Mouse (Mus musculus) lung, postnatal 10 days (tissue): Measurements from ENCODE around the gene Pfas.
"Not testable (repeated sequence)": the region's sequence is repeated elsewhere in the genome, so short reads cannot be mapped to it uniquely, and the experiment has no call there.

Source experiments
- DNase-seq: peaks from one replicate; pipeline ENCODE4 v3.0.0; 2021

The Pfas gene

DNA sequence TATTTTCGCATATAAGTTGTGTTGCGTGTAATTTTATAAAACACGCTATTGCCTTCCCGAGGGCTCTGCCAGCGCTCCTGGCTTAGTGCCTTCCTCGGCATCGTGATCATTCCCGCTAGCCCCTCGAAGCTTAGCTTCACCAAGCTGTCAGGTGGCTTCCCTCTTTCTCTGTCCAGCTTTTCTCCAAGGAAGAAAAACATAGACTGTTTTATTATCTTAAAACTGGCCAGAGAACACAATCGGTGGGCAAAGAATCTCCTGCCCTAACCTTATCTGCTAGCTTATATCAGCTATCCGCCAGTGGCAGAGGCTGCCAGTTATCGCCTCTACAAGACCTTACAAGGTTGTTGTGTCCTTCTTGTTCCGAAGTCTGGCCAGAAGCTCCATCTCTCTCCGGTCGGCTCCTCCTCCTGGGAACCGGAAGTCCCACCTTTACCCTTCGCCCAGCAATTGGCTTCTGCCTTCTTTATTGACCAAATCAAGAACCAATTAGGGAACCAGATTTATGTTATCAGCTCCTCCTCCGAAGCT lies 3.9 kb upstream of the Pfas start:
- peak; percentile 95 for DNase-seq

DNA sequence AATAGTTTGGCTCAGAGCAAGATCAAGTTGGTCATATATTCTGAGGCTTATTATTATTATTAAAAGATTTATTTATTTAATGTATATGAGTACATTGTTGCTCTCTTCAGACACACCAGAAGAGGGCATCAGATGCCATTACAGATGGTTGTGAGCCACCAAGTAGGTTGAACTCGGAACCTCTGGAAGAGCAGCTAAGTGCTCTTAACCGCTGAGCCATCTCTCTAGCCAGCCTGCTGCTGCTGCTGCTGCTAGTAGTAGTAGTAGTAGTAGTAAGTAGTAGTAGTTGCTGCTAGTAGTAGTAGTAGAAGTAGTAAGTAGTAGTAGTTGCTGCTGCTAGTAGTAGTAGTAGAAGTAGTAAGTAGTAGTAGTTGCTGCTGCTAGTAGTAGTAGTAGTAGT lies 3.2 kb upstream of the Pfas start:
- DNase-seq = not testable (repeated sequence)

DNA sequence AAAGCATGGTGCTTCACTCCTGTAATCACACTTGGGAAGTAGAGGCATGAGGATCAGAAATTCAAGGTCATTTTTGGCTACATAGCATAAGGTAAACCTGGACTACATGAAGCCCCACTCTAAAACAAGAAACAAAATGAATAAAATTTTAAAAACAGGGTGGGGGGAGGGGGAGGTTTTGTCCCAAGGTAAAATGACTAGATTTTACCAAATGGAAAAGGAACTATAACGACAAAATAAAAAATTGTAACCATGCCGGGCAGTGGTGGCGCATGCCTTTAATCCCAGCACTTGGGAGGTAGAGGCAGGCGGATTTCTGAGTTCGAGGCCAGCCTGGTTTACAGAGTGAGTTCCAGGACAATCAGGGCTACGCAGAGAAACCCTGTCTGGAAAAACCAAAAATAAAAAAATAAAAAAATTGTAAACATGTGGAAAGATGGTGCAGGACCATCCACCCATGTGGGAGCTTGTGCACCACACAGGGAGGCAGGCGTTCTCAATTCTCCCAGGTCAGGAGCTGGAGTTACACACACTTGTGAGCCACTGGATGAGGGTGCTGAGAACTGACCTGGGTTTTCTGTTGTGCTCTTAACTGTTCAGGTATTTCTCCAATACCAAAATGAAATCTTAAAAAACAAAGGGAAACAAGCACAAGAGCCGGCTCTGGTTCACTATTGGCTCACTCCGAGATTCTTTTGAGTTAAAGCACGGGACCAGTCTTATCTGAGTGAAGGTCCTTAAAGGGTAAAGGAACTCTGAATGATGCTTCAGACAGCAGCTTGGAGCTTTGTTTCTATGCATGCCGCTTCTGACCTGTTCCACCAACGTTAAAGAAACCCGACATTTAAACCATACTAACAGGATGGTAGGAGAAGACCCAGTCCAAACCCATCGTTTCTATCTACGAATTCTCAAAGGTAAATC lies 2.4 kb upstream of the Pfas start:
- no peak for DNase-seq

DNA sequence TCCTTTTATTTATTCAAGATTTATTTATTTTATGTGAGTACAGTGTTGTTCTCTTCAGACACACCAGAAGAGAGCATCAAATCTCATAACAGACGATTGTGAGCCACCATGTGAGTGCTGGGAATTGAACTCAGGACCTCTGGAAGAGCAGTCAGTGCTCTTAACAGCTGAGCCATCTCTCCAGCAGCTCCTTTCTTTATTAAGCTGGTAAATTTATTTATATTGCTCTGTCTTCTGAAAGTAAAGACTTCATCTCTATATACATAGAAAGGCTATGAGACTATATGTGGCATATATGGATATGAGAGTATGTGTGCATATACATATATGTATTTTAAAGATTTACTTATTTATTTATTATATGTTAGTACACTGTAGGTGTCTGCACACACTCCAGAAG lies 1.2 kb upstream of the Pfas start:
- no peak for DNase-seq

DNA sequence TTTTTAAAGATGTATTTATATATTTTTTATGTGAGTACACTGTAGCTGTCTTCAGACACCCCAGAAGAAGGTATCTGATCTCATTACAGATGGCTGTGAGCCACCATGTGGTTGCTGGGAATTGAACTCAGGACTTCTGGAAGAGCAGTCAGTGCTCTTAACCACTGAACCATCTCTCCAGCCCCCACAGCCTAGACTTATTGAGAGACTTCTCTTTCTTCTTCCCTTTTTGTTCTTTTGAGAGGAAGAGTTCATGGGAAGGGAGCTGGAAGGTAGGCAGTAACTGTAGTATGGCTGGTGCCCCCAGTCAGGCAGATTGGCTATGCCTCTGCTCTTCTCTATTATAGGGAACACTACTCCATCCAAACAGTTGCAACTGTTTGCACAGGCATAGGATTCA lies 1.7 kb downstream of the Pfas start:
- not testable (repeated sequence) for DNase-seq

DNA sequence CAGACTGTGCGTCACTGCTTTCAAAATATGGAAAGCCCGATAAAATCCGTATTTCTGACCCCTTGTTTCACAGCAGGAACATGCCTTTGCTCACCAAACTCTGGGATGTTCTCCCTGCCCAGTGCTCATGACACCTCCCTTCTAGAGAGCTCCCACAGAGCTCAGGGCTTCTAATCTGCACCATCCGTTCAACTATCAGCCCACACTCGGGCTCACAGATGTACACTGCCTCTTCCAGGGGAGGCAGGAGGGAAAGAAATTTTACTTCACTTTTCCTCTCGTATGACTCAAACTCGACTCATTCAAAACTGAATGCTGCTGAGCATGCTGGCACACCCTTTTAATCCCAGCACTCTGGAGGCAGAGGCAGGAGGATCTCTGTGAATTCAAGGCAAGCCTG lies 3.1 kb downstream of the Pfas start:
- no peak for DNase-seq

DNA sequence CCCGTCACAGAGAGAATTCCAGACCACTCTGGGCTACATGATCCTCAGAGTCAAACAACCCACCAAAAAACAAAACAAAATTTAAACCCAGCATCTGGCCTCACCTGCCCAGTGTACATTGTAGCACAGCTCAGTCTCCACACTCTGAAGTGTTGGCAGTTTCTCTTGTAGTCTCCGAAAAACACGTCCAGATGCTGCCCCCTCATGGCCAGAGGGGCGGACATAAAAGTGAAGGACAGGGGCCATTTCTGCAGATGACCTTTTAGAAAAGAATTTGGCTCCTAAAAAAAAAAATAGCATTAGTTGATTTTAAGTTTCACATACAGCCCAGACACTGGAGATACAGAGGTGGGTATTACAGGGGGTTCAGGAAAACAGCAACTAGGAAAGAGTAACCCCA lies 4.7 kb downstream of the Pfas start:
- DNase-seq = peak; percentile 32

DNA sequence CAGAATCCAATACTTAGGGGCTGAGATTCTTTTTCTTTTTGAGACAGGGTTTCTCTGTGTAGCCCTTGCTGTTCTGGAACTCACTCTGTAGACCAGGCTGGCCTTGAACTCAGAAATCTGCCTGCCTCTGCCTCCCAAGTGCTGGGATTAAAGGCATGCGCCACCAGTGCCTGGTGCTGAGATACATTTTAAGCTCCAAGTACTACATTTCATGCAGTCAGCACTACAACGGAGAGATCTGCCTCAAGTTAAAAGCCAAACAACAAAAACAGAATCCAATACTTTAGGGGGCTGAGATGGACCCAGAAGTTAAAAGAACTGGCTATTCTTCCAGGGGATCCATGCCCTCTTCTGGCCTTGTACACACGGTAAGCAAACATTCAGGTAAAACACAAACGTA lies 5.5 kb downstream of the Pfas start:
- not testable (repeated sequence) for DNase-seq

DNA sequence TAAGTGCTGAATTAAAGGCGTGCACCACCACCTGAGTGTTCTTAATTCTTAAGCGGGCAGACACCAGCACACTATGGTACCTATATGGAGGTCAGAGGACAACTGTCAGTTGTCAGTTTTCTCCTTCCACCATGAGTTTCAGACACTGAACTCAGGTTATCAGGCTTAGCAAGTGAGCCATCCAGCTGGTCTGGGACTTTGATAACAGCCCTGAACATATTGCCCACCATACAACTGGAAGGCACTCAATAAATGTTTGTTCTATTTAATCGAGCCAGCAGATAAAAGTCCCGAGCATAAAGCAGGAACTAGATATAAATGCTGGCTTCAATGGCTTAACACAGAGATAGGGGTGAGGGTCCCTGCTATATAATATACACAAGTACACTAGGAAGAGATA lies 11.2 kb downstream of the Pfas start:
- no peak for DNase-seq

DNA sequence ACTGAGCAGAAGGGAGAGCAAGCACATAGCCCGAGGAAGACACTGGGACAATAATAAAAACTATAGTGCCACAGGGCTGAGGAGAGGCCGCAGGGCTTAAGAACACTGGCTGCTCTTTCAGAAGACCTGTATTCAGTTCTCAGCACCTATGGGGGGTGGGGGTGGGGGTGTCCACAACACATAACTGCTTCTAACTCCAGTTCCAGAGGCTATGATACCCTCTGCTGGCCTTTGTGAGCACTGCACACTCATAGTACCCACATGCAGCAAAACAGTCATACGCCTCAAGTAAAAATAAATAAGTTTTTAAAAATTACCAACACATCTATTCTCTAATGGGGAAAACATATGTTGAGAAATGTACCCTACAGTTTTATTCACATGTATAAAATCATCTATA lies 13.9 kb downstream of the Pfas start:
- no peak for DNase-seq

DNA sequence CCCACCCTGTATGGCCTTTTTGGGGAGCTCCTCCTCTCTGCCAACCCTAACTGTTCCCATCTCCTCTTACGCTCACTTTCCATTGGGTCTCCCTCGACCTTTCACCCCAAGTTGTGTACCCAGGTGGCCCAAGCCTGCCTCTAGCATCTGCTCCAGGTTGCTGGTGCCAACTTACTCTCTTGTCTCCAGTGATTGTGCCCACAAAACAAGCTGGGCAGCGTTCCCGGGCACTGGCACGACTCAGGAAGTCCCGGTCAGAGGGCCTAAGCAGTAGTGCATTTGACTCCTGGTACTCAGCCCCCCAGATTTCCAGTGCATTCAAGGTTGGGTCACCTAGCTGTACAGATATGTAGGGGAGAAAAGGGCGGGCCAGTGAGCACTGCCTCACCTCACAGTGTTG lies 15.1 kb downstream of the Pfas start:
- no peak for DNase-seq

DNA sequence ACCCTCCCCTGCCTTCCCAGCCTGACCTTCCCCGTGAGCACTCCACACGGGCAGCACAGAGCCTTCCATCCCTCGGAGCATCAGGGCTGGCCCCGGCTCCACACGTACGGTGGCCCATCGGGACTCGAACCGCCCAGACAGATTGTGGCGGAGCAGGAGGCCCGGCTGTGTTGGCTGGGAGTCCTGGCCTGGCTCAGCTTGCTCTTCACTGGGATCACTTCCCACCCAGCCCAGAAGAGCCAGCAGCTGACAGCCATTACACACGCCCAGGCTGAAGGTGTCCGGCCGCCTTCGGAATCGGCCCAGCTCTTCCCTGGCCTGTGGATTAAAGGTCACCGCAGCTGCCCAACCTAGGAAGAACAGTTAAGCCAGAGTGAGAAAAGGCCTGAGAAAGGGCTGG lies 19.9 kb downstream of the Pfas start:
- peak; percentile 40 for DNase-seq

DNA sequence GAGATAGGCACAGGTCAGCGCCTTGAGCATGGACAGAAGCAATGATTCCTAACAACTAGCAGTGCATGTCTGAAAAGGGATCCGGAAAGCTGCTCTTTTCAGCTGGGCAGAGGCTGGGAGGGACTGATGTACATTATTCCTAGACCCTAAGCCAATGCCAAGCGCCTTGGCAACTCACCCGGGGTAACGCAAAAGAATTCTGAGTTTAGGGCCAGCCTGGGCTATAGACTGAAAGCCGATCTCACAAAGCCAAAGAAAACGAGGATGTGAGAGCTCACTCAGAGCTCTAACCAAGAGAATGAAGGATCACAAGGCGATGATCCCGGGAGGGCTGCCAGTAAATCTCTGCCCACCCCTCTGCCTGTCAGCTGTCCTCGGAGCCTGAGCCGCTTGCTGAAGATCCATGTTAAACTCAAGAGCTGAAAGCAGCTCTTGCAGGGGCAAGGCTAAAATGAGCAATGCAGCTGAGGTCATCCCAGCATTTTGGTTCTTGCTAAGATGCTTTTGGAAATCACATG lies 20.8 kb downstream of the Pfas start:
- no peak for DNase-seq

DNA sequence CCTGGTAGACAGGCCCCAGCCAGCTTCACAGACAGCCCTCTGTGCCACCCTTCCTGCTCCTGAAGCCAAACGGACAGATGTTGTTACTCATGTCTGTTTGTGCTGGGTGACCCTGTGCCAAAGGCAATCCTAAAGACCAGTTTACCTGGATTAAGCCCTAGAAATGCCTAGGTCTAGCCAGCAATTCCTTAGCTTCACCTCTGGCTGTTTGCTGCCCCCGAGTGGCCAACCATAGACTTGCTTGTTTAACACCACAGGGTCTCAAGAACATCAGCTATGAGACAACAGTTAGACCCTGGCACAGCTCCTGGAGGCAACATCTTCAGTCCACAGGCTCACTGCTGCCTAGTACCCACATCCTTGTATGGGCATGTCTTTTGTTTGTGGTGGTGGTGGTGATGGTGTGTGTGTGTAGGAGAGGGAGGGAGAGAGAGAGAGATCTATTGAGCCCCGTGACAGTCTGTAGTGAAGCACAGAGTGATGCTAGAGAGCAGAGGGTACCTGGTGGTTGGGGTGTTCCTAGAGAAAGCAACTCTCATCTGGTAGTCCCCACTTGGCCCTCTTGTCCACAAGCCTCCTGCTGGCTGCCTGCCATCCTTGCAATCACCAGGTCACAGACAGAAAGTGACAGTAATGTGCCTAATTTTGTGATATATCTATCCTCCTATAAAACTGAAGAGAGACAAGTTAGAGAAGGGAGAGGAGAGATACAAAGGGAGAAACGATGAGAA lies 25.5 kb downstream of the Pfas start:
- DNase-seq = peak; percentile 88

DNA sequence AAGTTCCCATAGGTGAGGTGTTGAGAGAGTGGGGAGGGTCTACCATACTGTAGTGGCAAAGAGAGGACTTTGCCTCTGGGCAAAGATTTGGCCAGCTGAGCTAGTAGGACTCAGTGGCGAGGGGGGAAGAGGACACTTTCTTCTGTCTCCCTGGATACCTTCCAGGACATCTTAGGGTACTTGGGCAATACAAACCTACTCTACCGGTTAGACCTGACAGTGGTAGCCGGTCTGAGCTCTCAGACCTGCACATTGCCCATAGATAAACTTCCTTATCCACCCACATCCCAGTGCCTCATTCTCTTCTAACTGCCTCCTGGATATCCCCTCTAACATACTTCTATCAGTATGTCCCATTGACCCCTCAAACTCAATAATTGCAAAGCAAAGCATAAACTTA lies 27.3 kb downstream of the Pfas start:
- no peak for DNase-seq

DNA sequence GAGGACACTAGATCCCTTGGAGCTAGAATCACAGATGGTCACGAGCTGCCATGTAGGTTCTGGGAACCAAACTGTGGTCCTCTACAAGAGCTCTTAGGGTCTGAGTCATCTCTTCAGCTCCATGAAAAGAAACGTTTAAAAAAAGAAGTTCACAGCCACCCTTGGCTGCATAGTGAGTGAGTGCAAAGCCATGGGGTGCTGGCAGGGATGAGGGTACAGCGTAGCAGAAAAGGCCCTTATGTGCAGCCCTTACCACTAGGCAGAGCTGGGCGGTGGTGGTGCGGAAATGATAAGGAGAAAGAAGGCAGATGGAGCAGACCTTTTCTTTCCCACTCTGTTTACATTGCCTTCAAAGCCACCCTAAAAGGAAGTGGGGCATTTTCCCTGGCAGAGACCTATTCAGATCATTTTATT lies 28.9 kb downstream of the Pfas start:
- no peak for DNase-seq

DNA sequence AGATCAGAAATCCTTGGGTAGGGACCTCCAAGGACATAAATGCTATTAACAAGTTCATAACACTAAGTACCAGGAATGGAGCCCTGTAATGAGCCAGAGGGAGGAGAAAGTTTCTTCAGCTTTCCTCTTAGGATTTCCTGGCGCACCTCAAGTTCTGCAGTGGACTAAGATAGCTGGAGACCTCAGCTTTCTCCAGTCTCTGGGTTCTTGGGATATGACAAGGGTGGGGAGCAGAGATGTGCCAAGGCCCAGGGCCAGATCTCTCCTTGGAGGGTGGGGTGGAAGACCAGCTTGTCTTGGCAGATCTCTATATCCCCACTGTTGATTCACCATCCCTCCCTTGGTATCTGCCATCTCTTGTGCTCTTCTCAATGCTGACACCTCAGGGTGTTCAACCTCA lies 32.7 kb downstream of the Pfas start:
- DNase-seq = no peak

DNA sequence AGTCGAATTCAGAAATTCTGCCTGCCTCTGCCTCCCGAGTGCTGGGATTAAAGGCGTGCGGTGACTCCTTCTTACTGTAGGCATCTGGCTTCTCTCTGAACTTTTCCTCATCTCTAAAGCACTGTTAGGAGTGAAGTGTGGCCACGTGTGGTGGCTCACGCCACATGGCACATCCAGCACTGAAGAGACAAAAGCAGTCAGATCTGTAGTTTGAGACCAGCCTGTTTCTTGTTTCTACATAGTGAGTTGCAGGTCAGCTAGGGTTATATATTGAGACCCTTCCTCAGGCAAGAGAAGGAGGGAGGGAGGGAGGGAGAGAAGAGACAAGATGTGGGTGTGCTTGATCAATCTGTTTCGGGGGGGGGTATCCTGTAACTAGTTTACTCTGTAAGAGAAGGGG lies 33.2 kb downstream of the Pfas start, which contains the start of gene Rangrf:
Gene Rangrf, minus strand, starts transcription at position 101 of the 400 bp plus-strand sequence.
- DNase-seq = no peak

DNA sequence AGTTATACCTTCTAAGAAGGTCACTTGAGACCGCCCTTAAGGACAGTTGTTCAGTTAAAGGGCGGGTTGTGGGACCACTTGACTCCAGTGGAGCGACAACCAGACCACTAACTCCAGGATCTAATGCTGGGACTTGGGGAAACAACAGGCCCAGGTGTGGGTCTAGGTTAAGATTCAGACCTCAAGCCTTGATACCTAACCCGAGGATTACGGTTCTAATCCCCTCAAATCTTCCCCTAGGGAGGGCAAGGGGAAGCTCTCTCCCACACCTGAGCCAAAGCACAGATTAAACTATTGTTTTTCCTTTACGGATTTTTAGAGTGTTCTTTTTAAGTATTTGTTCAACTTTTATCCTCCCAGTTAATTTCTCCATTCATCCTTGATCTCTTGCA lies 34.2 kb downstream of the Pfas start:
- no peak for DNase-seq

DNA sequence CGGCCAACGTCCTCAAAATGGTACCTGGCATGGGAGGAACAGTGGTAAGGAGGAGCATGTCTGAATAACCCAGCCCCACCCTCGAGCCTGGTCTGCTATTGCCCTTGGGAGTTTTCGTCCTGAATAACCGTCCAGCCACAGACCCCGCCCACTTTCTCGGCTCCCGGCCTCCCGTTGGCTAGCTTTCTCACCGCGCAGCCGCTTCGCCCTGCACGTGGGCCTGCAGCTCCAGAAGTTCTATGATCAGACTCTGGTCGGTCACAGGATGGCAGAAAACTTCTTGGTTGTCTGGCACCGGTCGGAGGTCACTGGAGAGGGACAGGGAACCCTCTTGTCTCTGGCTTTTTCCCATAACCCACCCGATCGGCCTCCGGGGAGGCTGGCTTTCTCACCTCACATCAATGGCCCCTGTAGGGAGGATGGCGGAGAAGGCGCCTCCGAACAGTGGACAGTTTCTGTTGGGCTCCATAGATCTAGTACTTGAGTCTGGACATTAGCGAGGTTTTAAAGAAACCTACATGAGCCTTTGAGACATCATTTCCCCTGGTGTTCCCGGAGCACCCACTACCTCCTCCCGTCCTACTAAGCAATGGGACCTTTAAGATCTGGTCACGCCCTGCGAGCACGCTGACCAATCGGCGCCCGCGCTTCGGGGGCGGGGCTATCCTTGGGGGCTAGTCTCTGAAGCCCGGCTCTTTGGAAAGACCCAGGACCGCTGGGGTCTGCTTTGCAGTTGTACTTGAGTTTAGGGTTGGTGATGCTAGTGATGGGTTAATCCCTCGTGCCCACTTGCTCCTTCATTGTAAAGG lies 34.8 kb downstream of the Pfas start:
- DNase-seq = peak; percentile 93

DNA sequence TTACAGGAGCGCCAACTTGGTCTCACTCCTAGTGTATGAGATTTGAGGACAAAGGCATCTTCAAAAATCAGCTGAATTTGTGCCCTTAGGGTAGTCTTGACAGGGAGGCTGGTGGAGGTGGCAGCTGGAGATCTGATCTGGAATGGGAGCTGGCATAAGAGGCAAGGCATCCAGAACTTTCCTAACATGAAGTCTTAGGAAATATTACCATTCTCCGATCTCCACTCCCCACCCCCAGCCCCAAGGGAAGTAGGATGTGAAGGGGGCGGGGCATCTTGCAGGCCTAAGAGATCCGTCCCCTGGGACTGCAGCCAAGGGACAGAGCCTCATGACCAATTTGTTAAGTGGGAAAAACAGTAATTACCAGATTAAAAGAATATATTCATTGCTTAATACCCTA lies 38.0 kb downstream of the Pfas start:
- DNase-seq = peak; percentile 76

DNA sequence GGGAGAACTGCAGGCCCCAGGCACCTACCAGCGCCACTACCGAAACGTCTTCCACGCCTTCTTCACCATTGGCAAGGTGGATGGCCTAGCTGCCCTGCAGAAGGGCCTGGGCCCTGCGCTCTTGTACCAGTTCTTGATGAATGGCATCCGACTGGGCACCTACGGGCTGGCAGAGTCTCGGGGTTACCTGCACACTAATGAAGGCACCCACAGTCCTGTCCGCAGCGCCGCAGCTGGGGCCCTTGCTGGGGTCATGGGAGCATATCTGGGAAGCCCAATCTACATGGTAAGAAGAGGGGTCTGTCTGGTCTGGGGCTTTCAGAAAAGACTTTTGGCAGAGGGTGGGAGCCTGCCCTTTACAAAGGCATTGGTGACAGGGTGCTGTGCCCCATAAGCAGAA lies 39.5 kb downstream of the Pfas start:
- no peak for DNase-seq
